Mouse (Mus musculus): ENCODE results near the gene Ddt.

DNA sequence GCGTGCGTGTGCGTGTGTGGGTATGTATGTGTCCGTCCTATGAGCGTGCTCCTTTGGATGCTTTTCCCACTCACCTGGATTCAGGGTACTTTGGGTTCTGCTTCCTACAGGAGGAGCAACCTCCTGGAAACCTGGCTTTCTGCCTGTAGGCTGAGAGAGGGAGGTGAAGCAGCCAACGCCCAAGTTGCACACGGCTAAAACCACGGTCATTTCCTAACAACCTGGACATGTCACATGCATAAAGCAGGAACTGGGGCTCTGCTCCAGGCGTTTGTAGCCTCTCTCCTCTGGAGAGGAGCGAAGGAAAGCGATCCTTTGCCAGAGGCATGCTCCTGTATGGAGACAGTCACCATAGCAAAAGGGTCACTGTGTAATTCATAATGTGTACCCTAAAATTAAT lies 16.5 kb downstream of the Ddt start:
- TF ChIP-seq POLR2A (IDR thresholded peaks at IDR 0.05; ENCODE audit: insufficient read length, low read depth) (no peak), USF1 (IDR thresholded peaks at IDR 0.05; ENCODE audit: low read depth) (no peak), TCF12 (IDR thresholded peaks at IDR 0.05; ENCODE audit: insufficient read depth, poor library complexity, severe bottlenecking) (no peak), POLR2AphosphoS2 (IDR thresholded peaks at IDR 0.05; ENCODE audit: insufficient read length, low read depth) (no peak), MAX (IDR thresholded peaks at IDR 0.05; ENCODE audit: low read depth) (no peak), MYOD1 (IDR thresholded peaks at IDR 0.05; ENCODE audit: control insufficient read depth in 1 of 3, insufficient read length in 2 of 3, low read depth in 2 of 3) (no peak), MYOG (IDR thresholded peaks at IDR 0.05; ENCODE audit: control insufficient read depth in 1 of 3, insufficient read depth in 1 of 3, insufficient read length in 2 of 3, low read depth in 2 of 3) (no peak), TCF3 (IDR thresholded peaks at IDR 0.05; ENCODE audit: insufficient read length, low read depth) (no peak), SRF (IDR thresholded peaks at IDR 0.05; ENCODE audit: control insufficient read depth, insufficient read length, low read depth) (no peak), E2F4 (IDR thresholded peaks at IDR 0.05; ENCODE audit: insufficient read depth) (no peak)
